Mouse (Mus musculus) spleen, adult 2 months (tissue): ENCODE measurements around the gene Loxl4. TPM values are rescaled to one million over a fixed set of nuclear protein-coding genes. Genes with fewer than 3 reads are reported as not detected.

Source experiments
- DNase-seq, 2 experiments: peaks; one replicate each; pipeline versions ENCODE4 v3.0.0 to v3.0.0-alpha.2; 2012 to 2021; ENCODE audit warnings: low spot score in 2 of 2, low read depth in 1 of 2
- H3K27ac ChIP-seq: fragments of 200-500 bp; 2 replicates; pipeline ENCODE4 v1.5.1; 2012; ENCODE audit warnings: low read length, inconsistent platforms; ENCODE audit not compliant: insufficient read depth
- H3K27me3 ChIP-seq: fragments of 200-500 bp; 2 replicates; pipeline ENCODE4 v1.6.1; 2012; ENCODE audit warnings: mild to moderate bottlenecking, moderate library complexity, low read length, inconsistent platforms; ENCODE audit not compliant: control insufficient read depth, insufficient read depth
- H3K36me3 ChIP-seq: fragments of 200-500 bp; 2 replicates; pipeline ENCODE4 v1.6.1; 2012; ENCODE audit warnings: mild to moderate bottlenecking, low read length, inconsistent platforms; ENCODE audit not compliant: control insufficient read depth, insufficient read depth
- H3K4me1 ChIP-seq: fragments of 200-500 bp; 2 replicates; pipeline ENCODE4 v1.6.1; 2011; ENCODE audit warnings: inconsistent platforms; ENCODE audit not compliant: control insufficient read depth, insufficient read depth, insufficient read length
- H3K4me3 ChIP-seq: fragments of 200-500 bp; 2 replicates; pipeline ENCODE4 v1.5.1; 2011; ENCODE audit warnings: mild to moderate bottlenecking, inconsistent platforms; ENCODE audit not compliant: insufficient read depth, insufficient read length; ENCODE audit errors: extremely low read depth
- CTCF ChIP-seq: fragments of 200-500 bp; IDR thresholded peaks from 2 replicates; pipeline ENCODE4 v1.5.1; 2011; ENCODE audit warnings: mild to moderate bottlenecking, inconsistent platforms; ENCODE audit not compliant: insufficient read depth, insufficient read length, insufficient replicate concordance; ENCODE audit errors: extremely low read depth
- POLR2A ChIP-seq: fragments of 200-500 bp; IDR thresholded peaks from 2 replicates; pipeline ENCODE4 v1.6.1; 2011; ENCODE audit warnings: low read depth, low read length, inconsistent platforms
- WGBS: fragments of 180-500 bp; shearing (Covaris S2); methylation state at CpG from one replicate; pipeline ENCODE4 v1.1.7; 2018; 5-methylcytosine and 5-hydroxymethylcytosine counted together
- polyA plus RNA-seq: library from polyadenylated mRNA; depleted of rRNA; stranded (reverse); fragments of >200 nt; gene quantifications from 2 replicates; pipeline ENCODE4 v1.2.3, GENCODE M21; 2012

The Loxl4 gene
- polyA plus RNA-seq, 1 experiment: 0.61 TPM

GRCm38 (mm10) chr19:42633650-42634049 lies 21.0 kb upstream of the Loxl4 start:
- Histone ChIP-seq H3K27ac (no peak overlapping the region), H3K4me1 (no peaks in the 10 kb centered on the region), H3K4me3 (no peak overlapping the region), H3K27me3 (no peaks in the 10 kb centered on the region), H3K36me3 (no peaks in the 10 kb centered on the region)
- TF ChIP-seq CTCF (no peak), POLR2A (no peak)
- 77% methylated on average over 2 of the region's 2 CpGs for WGBS
- no peak for DNase-seq

- Histone ChIP-seq H3K27ac (no peak overlapping the region), H3K27me3 (no peaks in the 10 kb centered on the region), H3K4me3 (no peak overlapping the region), H3K36me3 (no peaks in the 10 kb centered on the region), H3K4me1 (no peaks in the 10 kb centered on the region)
- TF ChIP-seq POLR2A (no peak), CTCF (no peak)
- no peak for DNase-seq
- 60% methylated on average over 4 of the region's 4 CpGs for WGBS
These were observed 19.7 kb upstream of the Loxl4 start for GRCm38 (mm10) chr19:42632301-42632700.

DNA sequence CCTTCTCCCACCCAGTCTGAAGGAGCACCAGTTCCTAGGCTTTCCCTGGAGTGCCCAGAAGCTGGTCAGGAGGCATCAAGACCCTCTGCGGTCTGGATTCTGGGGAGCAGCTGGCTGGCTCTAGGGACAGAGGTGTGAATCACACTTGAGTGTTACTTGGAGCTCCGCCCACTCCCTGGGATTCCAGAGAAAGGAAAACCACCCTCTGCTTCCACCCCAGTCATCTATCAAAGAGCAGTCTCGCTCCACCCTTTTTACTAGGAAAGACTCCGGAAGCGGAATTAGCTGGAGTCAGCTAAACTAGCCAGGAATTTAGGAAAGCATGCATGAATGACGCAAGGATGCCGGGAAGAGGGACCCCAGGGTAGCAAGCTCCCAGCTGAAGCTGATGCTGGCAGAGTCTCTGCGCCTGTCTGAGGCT lies 18.9 kb upstream of the Loxl4 start:
- Histone ChIP-seq H3K27me3 (no peaks in the 10 kb centered on the region), H3K36me3 (no peaks in the 10 kb centered on the region), H3K27ac (no peak overlapping the region), H3K4me3 (no peak overlapping the region), H3K4me1 (no peaks in the 10 kb centered on the region)
- WGBS: 20% methylated on average over 8 of the region's 8 CpGs
- TF ChIP-seq CTCF: no peak
- no peak for TF ChIP-seq POLR2A
- no peak for DNase-seq

GRCm38 (mm10) chr19:42628068-42628467 lies 15.5 kb upstream of the Loxl4 start:
- WGBS: 89% methylated on average over 6 of the region's 6 CpGs
- H3K4me3 ChIP-seq: no peak overlapping the region
- DNase-seq: no peak
- TF ChIP-seq CTCF (no peak), POLR2A (no peak)
- no peak overlapping the region for H3K27ac ChIP-seq
- H3K27me3 ChIP-seq: no peaks in the 10 kb centered on the region
- no peaks in the 10 kb centered on the region for H3K36me3 ChIP-seq
- H3K4me1 ChIP-seq: no peaks in the 10 kb centered on the region

DNA sequence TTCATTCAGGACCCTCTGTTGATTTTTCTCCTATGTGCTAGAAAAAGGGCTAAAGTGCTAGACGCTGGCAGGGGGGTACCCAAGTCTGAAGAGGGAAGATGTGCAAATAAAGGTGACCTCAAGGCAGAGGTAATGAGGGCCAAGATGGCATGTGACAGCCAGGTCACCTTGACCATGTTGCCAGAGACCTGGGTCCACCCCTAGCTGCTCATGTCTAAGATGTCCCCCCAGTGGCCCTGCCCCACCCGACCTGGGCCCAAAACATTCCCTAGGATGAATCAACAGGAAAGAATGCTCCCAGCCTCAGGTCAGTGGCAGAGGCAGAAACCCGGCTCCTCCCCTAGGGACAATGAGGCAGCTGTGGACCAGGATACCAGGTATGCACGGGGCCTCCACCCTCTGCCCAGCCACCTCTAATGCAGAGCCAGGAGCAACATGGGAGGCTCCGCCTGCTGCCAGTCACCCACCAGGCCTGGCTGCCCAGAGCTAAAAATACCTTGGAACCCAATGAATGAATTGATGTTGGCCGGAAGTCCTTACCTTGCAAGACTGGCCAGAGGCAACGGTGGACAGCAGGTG lies 1.1 kb upstream of the Loxl4 start:
- no peak for DNase-seq
- Histone ChIP-seq H3K4me3 (no peak overlapping the region), H3K27me3 (no peaks in the 10 kb centered on the region), H3K27ac (no peak overlapping the region), H3K4me1 (peaks cover 3% of the 10 kb centered on the region; the same call in 1 of the 2 replicates), H3K36me3 (no peaks in the 10 kb centered on the region)
- TF ChIP-seq CTCF (no peak), POLR2A (no peak)
- 78% methylated on average over 7 of the region's 7 CpGs for WGBS

DNA sequence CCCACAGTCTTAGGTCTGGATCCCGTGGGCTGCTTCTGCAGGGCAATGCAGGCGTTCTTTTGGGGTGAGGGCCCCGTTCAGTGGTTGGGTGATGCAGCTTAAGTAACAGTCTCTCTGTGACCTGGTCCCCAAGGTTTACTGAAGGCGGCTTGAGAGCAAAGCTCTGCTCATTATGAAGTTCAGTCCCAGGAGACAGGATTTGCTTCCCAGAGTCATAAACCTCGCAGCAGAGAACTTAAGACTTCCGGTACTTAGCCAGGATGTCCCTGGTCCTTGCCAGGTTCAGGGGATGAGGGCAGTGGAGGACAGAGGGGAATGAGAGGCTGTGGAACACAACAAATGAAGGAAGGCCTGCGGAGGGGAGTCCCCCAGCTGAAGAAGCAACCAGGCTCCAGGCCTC lies 503 bp upstream of the Loxl4 start:
- Histone ChIP-seq H3K4me3 (no peak overlapping the region), H3K27ac (no peak overlapping the region), H3K36me3 (no peaks in the 10 kb centered on the region), H3K27me3 (no peaks in the 10 kb centered on the region), H3K4me1 (peaks cover 3% of the 10 kb centered on the region; the same call in 1 of the 2 replicates)
- TF ChIP-seq CTCF (no peak), POLR2A (no peak)
- no peak for DNase-seq
- WGBS: 22% methylated on average over 7 of the region's 7 CpGs

GRCm38 (mm10) chr19:42611746-42612145 lies 867 bp downstream of the Loxl4 start:
- Histone ChIP-seq H3K4me1 (peaks cover 3% of the 10 kb centered on the region; the same call in 1 of the 2 replicates), H3K36me3 (no peaks in the 10 kb centered on the region), H3K27me3 (no peaks in the 10 kb centered on the region), H3K4me3 (no peak overlapping the region), H3K27ac (no peak overlapping the region)
- TF ChIP-seq POLR2A: no peak
- TF ChIP-seq CTCF: no peak
- WGBS: 75% methylated on average over 4 of the region's 4 CpGs
- no peak for DNase-seq
